Mouse (Mus musculus): ENCODE data around the gene Pgam5. TPM values are rescaled to one million over a fixed set of nuclear protein-coding genes. Genes with fewer than 3 reads are reported as not detected.

The Pgam5 gene
- total RNA-seq, 2 experiments from 2014 or later, result 35.5 to 39.0 TPM

- intact Hi-C loops (cut with DNase I), result no loop called here
- peak; percentile 95 for DNase-seq
Observed at GRCm38 (mm10) chr5:110230780-110231461, 38.8 kb downstream of the Pgam5 start, which contains the start of gene Ankle2. Gene Ankle2, plus strand, starts transcription at chr5:110231004.

- intact Hi-C loops (cut with DNase I), result no loop called here
- no peak for DNase-seq
Observed at GRCm38 (mm10) chr5:110230401-110230779, 39.3 kb downstream of the Pgam5 start.

- intact Hi-C loops (cut with DNase I), result no loop called here
- no peak for DNase-seq
Observed at GRCm38 (mm10) chr5:110227336-110227883, 42.3 kb downstream of the Pgam5 start.

GRCm38 (mm10) chr5:110225056-110225455 is 44.7 kb downstream of the Pgam5 start:
- intact Hi-C loops (cut with DNase I), result no loop called here
- DNase-seq, result no peak

GRCm38 (mm10) chr5:110222757-110223156 is 47.0 kb downstream of the Pgam5 start:
- intact Hi-C loops (cut with DNase I), result no loop called here
- DNase-seq, result no peak

- intact Hi-C loops (cut with DNase I), result no loop called here
- no peak for DNase-seq
Observed at GRCm38 (mm10) chr5:110220331-110220730, 49.4 kb downstream of the Pgam5 start.

- no peak for DNase-seq
- intact Hi-C loops (cut with DNase I), result no loop called here
Observed at GRCm38 (mm10) chr5:110216780-110217179, 52.9 kb downstream of the Pgam5 start.

- DNase-seq, result no peak
- intact Hi-C loops (cut with DNase I), result no loop called here
Observed at GRCm38 (mm10) chr5:110211312-110211711, 58.4 kb downstream of the Pgam5 start.

Other genes with a start within 250 kb of the Pgam5 start
- 1 to 10 TPM; 1.2 to 5.3 TPM for gene Gm17655, start 197.4 kb downstream of the Pgam5 start, total RNA-seq (2021)
- gene Gm35315, start 175.5 kb downstream of the Pgam5 start, total RNA-seq (2021), result under 1 TPM in 1 of 2 experiments, not detected in 1; 0.07 TPM
- gene Plcxd1, start 169.9 kb downstream of the Pgam5 start, total RNA-seq (2021), result not detected
- gene Gtpbp6, start 161.7 kb downstream of the Pgam5 start, total RNA-seq (2021), result 10 to 100 TPM; 29.8 to 30.1 TPM
- gene Zfp605, start 159.8 kb downstream of the Pgam5 start, total RNA-seq (2021), result 1 to 10 TPM; 3.4 to 3.7 TPM
- gene Chfr, start 134.1 kb downstream of the Pgam5 start, total RNA-seq (2021), result 10 to 100 TPM; 21.6 to 22.1 TPM
- 10 to 100 TPM; 35.3 to 39.5 TPM for gene Golga3, start 93.2 kb downstream of the Pgam5 start, total RNA-seq (2021)
- gene Ankle2, start 38.9 kb downstream of the Pgam5 start, total RNA-seq (2021), result 10 to 100 TPM; 28.6 to 34.9 TPM
- 10 to 100 TPM; 25.6 to 28.5 TPM for gene Pxmp2, start 16.3 kb upstream of the Pgam5 start, total RNA-seq (2021)
- 1 to 10 TPM; 7.4 to 9.1 TPM for gene Pole, start 16.4 kb upstream of the Pgam5 start, total RNA-seq (2021)
- not detected for gene P2rx2, start 73.3 kb upstream of the Pgam5 start, total RNA-seq (2021)
- not detected for gene Lrcol1, start 74.8 kb upstream of the Pgam5 start, total RNA-seq (2021)
- 10 to 100 TPM; 51.1 to 55.1 TPM for gene Fbrsl1, start 178.6 kb upstream of the Pgam5 start, total RNA-seq (2021)